Mouse (Mus musculus) thymus, postnatal 36 days (tissue): Measurements from ENCODE around the gene 9530068E07Rik.

Source experiments
- DNase-seq, 2 experiments: peaks; one replicate each; pipeline ENCODE4 v3.0.0; 2022; ENCODE audit warnings: mixed read lengths in 2 of 2

The 9530068E07Rik gene

DNA sequence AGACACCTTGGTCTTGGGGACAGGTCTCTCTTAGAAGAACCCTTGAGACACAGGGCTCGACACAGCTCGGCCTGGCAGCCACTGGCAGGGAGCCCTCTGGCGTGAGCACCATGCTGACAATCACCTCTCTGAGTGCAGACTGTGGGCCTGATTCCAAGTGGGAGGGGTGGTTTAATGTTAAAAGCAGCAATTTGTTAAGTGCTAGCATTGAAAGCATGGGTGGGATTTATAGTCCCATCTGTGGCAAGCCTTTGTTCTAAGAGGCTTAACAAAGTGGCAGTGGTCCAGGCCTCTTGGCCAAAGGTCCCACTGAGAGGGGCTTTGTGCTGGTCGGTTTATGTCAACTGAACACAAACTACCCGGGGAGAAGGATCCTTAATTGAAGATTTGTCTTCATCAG lies 35.4 kb downstream of the 9530068E07Rik start:
- DNase-seq = no peak

DNA sequence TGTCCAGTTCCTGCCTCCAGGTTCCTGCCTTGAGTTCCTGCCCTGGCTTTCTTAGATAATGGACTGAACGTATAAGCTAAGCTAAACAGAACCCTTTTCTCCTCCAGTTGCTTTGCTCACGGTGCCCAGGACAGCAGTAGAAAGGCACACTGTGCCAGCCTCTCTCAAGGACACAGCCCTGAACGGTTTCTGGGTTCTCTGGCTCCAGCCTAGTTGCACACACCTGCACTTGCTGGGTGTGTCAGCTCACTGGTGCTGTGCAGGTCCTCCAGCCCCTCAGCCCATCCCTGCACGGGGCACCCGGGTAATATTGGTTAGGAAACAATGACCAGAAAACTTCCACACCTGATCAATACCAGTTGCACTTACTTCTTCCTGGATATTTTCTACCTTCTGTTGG lies 35.9 kb downstream of the 9530068E07Rik start:
- no peak for DNase-seq

DNA sequence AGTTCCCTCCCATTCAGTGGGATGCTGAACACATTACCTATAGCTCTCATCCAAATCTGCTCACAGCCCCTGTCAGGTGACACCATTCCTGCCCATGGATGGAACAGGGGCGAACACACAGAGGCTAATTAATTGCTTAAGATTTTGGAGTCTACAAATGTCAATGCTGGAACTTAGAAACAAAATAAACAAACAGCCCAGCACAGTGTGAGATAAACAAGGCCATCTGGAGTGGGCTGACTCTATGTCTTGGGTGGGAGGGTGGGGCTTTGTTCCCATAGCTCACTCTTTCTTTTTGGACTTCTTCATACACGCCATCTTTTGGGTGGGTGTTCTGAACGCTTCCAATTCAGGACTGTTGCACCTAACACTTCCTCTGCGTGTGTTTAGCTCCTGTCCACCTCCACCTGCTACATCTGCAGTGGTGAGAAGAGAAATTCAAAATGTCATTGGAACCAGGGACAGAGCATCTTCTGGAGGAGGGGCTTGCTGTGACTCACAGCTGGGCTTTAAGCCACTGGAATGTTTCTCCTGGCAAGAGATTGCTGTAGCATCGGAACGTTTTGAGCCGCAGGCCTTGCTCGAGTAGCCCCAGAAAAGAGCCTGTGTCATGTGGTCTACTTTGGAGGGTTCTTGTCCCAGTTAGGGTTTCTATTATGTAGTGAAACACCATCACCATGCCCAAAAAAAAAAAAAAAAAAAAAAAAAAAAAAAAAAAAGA lies 37.0 kb downstream of the 9530068E07Rik start:
- no peak for DNase-seq

DNA sequence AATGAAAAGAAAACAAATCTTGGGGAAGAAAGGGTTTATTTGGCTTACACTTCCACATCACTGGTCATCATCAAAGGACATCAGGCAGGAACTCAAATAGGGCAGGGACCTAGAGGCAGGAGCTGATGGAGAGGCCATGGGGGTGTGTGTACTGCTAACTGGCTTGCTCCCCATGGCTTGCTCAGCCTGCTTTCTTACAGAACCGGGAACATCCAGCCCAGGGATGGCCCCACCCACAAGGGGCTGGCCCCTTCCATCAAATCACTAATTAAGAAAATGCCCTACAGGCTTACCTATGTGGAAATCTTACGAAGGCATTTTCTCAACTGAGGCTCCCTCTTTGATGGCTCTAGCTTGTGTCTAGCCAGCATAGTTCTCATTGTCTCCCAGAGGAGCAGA lies 37.6 kb downstream of the 9530068E07Rik start:
- no peak for DNase-seq

DNA sequence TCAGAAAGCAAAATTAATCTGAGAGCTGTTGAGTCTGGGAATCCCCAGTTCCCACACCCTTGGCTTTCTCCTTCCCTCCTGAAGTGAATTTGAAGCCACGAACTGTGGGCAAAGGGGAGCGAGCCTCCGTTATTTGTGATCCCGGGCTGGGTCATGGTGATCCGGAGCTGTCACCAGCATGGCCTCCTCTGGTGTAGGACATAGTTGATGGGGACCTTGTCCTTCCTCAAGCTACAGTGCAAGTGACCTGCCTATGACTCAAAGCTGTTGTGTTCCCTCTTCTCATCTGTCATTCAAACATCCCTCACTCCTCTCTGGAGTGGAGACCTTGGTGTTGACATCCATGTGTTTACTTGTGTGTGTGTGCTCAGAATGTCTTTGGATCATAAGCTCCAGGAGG lies 39.2 kb downstream of the 9530068E07Rik start:
- no peak for DNase-seq

DNA sequence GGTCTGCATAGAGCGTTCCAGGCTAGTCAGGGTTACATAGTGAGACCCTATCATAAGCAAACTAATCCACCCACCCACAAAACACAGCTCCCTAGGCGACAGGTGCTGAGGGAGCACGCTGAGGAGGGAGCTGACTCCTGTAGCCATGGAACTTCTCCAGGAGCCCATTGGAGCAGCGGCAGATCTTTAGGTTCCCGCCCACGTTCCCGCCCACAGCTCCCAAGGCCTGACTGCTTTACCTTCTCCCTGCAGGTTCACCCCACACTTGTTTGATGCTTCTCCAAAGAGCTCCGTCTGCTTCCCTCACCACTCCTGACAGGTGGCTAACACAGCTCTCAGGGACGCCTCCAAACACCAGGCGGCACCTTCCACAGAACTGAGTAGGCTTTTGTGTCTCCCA lies 40.9 kb downstream of the 9530068E07Rik start:
- DNase-seq = no peak

DNA sequence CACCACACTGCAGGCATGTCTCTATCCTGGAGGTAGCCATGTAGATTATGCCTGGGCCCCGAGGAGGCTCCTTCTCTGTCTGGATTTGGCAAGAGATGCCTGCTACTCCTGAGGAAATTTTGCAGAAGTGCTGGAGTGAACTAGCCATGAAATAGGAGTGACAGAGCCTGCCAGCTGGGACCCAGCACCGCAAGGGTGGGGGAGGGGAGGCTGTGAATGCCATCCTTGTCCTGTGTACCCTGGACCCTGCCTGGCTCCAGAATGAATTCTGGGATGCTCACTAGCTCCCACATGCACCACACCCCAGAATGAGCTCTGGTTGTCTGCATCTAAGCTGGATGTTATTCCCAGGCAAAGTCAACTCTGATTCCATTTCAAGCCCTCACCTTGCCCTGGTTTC lies 44.9 kb downstream of the 9530068E07Rik start:
- no peak for DNase-seq

DNA sequence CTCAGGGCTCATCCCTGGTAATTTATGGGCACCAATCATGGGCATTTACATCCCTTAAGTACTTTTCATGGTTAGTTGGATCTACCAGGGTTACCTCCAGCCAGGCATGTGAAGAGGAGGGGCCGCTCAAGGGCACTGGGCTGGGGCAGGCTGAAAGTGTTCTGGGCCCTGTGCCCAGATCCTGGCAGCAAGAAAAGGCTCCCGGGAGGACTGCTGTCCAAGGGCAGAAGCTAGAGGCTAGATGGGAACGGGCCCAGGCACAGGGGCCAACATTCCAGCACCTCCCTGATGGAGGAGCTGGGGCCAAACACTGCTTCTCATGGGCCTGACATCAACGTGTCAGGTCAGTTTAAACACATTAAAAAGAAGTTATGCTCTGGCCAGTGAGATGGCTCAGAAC lies 51.0 kb downstream of the 9530068E07Rik start:
- DNase-seq = no peak

DNA sequence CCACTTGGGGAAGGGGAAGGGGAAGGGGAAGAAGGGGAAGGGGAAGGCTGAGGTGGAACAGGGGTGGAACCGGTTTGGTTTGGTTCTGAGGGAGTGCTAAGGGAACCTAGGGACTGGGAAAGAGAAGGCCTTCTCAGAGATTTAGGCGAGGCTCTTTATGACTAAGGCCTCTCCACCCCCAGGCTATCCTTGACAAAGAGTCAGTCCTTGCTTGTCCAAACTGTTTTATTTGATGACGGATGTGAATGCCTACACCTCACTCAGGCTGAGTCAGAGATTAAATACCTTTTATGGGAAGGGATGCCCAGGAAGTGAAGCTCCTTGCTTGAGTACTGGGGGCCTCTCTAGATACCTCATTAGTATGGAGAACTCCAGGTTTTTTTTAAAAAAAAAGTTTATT lies 52.8 kb downstream of the 9530068E07Rik start:
- no peak for DNase-seq

DNA sequence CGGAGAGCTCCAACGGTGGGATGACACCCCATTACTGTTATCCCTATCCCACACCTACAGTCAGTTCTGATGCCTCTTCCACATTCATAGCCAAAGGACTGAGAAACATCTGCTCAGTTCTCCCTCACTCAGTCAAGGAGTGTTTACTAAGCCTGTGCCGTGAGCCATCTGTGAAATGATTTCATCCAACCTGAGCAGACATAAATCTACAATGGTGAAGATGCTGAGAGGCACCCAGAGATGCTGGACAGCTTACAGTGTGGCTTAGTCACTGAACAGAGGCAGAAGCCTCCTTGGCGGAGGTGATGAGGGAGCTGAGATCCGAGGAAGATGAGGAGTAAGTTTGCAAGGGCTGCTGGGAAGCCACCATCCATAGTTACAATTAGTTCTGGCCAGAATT lies 62.1 kb downstream of the 9530068E07Rik start:
- DNase-seq = no peak
